Mouse (Mus musculus): ENCODE data around the gene Parp16.
"Not testable (repeated sequence)": the region's sequence is repeated elsewhere in the genome, so short reads cannot be mapped to it uniquely, and the experiment has no call there.

The Parp16 gene

DNA sequence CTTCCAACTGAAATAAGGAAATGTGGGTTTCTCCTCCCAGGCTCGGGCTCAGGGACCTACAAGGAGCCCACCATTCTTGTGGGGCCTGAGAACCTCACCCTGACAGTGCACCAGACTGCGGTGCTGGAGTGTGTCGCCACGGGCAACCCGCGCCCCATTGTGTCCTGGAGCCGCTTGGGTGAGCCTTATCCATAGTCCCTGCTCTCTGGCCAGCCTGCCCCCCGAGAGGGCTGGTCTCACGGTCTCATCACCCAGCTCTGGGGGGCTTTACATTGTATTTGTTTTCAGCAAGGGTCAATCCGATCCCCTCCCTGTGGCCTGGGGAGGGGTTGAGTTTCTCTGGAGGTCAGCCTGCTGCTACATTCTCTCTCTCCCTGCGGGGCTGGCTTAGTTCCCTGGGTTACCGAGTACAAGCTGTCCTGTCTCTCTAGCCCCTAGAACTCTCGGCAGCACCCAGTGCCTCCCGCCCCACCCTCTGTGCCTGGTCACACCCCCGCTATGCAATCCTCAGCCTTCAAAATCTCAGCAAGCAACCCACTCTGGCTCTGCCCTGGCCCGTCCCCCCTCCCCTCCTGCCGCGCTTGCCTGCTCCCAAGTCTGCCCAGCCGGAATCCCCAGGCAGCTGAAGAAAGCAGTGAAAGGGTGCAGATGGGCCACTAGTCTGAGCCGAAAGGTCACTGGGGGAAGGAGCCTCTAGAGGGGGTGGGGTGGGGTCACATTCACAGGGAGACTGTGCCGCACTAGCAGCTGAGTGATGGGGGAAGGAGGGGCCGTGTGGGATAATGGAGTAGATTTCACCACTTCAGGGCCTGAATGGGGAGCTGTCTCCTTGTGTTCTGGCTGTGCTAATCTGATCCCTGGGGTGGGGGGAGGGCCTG is 16.6 kb upstream of the Parp16 start:
- peak; percentile 21 for DNase-seq

DNA sequence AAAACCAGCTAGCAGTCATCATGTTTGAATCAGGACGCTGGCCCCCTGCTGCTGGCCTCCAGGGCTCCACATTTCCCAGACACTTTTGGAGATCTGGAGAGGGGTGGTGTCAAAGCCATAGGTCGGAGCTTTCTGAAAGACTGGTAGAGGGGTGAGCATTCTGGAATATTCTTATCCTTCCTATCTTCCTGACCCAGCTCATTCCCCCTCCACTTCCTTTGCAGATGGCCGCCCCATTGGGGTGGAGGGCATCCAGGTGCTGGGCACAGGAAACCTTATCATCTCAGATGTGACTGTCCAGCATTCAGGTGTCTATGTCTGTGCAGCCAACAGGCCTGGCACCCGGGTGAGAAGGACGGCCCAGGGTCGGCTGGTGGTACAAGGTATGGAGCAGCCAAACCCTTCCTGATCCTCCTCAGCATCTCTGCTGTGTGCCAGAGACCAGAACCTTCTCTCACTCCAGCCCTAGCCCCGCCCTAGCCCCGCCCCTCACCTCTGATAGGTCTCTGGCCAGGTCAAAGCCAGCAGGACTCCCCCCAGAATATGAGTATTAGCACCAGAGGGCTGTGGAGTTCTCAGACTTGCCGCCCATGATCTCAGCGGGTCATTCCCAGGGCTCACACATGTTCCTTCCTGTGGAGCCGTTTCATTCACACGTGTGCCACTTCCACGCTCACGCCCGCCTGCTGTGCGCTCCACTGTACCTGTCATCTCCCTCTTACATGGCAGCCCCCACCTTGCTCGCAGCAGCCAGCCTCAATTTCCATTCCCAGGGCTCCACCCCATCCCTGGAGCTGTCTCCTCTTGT is 15.1 kb upstream of the Parp16 start:
- no peak for DNase-seq

DNA sequence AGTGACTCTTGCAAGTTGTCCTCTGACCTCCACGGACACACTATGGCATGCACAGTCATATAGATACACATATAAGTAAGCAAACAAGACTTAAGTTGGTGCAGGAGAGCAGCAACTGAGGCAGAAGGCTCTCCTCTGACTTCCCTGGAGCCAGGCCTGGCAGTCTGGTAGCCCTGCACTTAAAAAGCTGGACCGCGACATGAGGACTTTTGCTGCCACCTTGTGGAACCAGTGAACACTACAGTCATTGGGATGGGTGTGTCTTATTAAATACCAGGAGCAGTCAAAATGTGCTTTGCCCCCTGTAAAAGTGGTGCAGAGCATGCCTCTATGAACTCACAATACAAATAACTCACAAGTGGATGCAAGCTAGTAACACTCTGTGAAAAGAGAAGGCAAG is 6.6 kb upstream of the Parp16 start:
- peak; percentile 96 for DNase-seq

DNA sequence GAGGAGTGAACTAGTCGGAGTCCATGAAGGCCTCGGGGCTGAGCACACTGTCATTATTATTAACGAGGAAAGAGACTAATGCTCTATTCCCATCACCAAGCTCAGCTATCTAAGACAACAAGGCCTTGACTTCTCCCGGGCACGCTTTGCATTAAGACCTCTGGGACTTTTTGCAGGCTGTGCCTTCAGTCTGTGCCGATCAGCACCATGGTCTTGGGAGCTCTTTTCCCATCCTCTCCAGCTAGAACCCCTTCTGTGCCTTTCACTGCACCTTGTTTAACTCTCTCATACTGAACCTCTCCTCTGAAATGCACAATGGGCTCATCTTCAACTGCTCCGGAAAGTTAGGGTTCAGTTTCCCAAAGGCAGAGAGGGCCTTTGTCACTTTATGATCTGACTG is 4.8 kb upstream of the Parp16 start:
- no peak for DNase-seq

DNA sequence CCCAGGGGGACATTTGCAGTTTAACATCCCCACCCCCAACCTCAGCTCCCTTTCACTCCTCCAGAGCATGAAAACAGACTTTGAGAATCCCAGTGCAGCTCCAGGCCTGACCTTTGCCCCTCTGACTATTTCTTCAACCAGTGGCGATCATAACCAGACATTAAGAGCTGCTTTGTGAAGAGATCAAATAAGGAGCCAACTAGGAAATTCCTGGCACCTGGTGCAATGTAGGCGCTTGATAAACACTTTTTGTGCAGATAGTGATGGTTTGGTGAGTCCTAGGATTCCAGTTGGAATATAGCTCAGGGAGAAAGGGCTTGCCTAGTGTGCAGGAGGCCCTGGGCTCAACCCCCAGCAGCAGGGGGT is 3.8 kb upstream of the Parp16 start:
- DNase-seq: no peak

DNA sequence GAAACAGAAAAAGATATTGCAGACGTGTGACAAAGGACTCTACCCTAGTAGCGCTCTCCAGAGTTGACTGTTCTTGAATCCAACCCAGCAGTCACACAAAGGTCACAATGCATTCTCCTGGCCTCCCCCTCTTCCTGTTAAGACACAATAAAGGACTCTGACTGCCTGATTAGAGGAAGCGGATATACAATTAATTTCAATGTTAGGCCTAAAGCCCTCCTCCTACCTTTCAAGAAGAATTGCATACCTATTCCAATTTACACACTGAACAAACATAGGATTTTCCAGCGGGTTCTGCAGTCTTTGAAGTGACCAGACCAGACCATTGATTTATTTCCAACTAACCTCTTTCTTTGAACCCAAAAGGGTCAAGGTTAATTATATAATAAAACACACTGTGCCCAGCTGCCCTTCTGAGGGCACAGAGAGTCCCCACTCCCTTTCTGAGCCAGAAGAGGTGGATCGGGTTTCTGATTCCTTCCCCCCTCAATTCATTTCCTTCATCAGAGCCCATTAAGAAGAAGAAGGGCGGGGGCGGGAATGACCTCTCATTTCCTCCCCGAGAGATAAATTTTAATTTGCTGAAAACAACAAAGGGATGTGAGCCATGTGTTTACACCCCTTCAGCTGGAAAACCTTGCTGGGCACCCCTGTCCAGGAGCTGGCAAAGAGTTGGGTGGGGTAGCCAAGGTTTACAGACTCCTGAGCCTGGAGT is 3.2 kb upstream of the Parp16 start:
- DNase-seq: peak; percentile 29

DNA sequence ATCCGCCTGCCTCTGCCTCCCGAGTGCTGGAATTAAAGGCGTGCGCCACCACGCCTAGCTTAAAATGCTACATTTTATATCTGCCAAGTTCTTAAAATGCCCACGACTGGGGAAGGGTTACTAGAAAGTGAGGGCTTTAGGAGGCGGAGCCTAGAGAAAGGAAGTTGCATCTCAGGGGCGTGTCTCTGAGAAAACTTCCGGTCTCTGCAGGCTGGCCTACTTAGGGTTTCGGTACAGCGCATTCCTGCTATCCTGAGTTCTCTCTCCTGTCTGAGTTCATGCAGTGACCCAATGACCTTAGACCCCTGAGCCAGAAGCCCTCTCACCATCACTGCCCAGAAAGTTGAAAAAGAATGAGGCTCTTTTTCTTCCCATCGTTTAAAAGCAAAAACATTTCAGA is 1.9 kb upstream of the Parp16 start:
- DNase-seq: peak; percentile 22

DNA sequence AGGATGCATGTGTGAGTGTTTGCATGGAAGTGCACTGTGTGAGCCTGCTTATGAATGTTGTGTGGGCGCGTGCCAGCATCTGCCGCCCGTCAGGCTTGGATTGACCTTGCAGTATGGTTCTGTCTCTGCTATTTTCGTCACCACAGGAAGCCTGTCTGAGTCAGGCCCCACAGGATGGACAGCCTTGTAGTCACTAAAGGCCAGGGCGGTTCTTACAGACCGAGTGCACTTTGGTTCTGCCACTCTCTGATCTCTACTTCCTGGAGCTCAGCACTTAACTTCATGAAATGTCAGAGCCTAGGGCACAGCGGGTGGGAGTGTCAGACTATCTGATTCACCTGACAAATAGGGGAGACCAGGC is 448 bp downstream of the Parp16 start:
- DNase-seq: peak; percentile 64

DNA sequence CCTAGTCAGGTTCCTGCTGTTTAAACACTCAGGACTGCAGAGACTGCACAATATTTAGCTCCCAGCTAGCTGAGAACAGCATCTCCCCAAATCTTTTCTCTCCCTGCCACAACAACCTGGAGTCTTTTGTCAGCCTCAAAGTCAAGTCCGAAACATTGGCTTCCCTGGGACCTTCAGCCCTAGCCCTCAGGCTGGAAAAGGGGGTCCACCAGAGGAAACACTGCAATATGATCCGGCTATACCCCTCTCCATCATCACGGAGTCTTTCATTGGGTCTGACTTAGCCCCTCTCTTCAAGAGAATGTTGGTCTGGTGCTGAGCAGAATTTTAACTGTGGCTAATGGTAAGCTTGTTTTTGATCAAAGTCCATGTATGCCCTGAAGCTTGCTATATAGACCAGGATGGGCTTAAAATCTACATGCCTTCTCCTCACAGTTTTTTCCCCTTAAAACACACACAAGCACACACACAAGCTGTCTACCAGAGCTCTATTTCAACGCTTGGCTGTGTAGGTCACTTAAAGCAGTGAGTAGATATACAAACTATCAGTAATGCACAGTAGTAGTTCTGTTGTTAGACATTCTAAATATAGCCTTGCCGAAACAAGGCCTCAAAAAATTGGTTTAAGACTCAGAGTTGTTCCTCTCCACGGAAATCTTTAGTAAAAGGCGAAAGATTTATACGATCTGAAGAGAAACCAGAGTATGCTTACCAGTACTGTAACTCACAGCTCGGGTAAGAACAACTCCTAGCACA is 1.0 kb downstream of the Parp16 start:
- DNase-seq: no peak

DNA sequence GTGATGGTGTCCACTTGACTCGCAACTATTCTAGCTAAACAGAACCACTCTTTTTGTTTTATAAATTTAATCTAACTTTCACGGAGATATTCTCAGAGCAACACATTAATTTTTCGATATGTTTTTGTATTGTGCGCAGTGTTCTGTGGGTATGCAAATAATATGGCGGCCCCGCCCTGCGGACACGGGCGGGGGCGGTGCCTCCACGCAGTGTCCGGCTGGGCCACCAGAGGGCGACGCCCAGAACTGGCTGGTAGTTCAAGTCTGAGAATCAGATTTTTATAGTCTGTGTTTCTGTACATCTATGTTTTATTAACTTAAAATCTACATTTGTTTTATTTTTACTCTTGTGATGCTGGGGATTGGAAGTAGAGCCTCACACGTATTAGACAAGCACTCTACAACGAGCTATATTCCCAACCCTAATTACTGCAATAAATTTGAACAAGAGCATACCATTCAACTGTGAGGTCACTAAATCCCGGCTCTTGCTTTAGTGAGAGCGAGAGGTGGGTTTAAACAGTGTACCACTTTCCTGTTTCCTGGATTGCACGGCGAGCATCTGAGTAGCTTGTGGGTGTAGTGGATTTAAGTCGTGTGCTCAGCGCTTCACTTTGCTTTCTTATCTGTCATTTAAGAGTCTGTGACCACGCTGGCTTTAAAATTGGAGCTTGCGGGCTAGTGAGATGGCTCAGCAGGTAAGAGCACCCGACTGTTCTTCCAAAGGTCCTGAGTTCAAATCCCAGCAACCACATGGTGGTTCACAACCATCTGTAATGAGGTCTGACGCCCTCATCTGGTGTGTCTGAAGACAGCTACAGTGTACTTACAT is 1.8 kb downstream of the Parp16 start:
- DNase-seq: peak; percentile 97

DNA sequence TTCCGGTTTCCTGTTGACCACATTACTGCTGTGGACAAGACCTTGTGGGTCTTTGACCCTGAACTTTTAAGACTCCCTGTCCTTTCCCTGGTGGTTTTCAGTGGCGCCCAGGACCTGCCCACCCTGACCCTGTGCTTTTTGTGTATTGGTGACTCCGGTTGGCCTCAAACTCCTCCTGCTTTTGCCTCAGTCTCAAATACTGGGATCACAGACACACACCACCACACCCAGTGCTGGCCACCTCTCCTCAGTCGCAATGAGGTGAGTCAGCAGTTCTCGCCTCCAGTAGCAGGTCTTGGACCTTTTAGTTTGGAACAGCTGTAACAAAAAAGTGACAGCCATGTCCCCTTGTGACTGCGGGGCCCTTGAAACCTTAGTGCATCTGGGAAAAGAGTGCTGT is 2.7 kb downstream of the Parp16 start:
- no peak for DNase-seq

DNA sequence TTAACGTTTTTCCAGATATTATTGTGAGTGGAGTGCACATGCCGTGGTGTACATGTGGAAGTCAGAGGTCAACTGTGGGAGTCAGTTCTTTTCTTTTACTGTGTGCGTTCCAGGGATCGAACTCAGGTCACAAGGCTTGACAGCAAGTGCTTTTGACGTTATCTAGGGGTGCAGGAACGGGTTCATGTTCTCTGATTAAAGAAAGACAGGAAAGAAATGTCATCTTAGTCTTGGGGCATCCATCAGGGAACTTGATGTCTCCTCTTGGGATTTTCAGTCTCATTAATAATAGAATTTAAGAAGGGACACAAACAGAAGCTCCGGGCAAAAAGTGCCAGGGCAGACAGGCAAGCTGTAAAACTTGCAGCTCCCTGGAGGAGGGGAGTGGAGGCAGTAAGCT is 4.6 kb downstream of the Parp16 start:
- DNase-seq: no peak

DNA sequence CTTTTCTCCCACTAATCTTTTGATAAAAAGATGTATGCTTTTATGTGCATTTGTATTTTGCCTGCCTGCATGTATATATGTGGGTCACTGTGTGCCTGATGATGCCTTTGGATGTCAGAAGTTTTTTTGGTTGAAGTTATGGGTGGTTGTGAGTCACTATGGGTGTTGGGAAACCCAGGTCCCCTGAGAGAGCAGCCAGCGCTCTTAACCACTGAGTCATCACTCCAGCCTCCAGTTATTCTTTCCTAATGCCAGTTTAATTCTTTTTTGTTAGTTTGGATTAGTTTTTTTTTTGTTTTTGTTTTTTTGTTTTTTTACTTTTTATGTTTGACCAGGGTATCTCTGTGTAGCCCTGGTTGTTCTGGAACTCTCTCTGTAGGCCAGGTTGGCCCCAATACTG is 5.5 kb downstream of the Parp16 start:
- peak; percentile 70 for DNase-seq

DNA sequence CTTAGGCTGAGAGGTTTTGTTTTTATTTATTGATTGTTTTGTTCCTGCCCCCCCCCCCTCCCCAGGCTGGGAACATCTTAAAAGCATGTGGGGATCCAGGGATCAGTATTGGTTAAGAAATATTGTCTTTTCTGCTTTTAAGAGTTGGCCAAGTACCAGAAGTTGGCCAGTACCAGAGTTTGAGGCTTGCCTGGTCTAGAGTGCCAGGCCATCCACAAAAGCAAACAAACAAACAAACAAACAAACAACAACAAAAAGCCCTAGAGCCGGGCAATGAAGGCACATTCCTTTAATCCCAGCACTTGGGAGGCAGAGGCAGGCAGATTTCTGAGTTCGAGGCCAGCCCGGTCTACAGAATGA is 5.8 kb downstream of the Parp16 start:
- DNase-seq: no peak

DNA sequence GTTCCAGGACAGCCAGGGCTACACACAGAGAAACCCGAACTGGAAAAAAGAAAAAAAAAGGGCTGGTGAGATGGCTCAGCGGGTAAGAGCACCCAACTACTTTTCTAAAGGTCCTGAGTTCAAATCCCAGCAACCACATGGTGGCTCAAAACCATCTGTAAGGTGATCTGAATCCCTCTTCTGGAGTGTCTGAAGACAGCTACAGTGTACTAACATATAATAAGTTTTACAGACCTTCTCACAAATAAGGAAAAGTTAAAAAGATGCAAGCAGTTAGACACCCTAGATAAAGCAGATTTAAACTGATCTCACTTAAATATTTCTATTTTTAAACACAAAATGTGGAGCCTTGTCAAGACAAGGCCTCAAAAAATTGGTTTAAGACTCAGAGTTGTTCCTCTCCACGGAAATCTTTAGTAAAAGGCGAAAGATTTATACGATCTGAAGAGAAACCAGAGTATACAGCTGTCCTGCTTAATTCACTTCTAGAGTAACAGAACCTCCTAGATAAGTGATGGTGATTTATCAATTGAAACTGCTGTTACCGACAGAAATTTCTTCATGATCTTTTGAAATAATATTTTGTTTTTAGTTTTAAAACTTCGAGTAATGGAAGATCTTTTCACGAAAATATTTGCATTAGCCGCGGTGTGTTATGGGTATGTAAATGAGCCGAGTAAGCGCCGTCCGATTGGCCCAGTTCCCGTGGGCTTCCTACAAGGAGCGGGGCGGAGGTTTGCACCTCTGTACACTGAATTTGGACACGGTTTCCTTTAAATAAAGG is 6.4 kb downstream of the Parp16 start:
- peak; percentile 94 for DNase-seq

DNA sequence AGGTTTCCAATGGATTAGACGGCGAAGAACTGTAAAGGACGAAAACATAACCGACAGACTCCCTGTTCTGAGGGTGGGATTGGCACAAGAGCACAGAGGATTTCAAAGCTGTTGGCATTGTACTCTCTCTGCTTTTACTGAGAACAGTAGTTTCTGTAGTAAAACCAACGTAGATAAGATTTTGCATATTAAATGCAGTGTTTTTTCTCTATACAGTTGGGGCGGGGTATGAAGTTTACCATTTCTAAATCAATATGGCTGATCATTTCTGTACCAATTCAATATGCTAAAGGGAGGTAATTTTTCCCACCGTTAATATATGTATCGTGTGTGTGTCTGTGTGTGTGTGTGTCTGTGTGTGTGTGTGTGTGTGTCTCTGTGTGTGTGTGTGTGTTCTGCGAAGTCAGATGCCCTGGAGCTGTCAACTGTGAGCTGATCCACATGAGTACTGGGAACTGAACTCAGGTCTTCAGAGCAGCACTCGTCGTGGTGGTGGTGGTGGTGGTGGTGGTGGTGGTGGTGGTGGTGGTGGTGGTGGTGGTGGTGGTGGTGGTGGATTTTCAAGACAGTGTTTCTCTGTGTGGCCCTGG is 7.1 kb downstream of the Parp16 start:
- no peak for DNase-seq

DNA sequence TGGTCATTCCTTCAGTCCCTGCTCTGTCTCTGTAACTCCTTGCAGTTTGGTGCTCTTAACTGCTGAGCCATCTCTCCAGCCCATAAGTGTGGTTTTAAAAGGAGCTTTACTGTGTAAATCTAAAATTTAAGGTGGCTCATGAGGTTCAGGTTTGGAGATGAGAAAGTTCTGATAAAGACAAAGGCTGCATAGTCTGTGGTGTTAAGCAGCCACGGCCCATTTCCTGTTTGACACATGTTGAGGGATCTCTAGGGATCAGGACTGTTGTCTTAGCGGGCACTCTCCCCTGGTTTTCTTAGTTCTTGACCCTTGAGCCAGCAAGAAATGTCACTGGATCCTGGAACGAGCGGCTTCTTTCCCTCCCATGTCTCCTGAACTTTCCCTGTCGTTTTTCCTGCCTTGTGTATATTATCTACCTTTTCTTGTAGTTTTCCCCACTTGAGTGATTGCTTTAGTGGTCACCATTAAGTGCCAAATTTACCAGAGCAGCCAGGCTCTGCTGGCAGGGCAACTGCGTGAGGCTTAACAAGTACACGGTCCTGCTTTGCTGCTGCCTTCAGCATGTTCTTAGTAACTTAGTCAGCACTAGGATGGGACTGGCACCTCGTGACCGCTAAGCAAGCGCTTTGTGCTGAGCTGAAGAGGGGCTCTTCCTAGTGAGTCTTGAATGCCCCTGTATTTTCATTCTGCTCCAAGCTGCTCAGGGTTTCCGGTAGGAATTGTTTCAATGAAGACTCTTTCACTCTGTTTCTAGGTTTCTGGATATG is 10.1 kb downstream of the Parp16 start:
- no peak for DNase-seq

DNA sequence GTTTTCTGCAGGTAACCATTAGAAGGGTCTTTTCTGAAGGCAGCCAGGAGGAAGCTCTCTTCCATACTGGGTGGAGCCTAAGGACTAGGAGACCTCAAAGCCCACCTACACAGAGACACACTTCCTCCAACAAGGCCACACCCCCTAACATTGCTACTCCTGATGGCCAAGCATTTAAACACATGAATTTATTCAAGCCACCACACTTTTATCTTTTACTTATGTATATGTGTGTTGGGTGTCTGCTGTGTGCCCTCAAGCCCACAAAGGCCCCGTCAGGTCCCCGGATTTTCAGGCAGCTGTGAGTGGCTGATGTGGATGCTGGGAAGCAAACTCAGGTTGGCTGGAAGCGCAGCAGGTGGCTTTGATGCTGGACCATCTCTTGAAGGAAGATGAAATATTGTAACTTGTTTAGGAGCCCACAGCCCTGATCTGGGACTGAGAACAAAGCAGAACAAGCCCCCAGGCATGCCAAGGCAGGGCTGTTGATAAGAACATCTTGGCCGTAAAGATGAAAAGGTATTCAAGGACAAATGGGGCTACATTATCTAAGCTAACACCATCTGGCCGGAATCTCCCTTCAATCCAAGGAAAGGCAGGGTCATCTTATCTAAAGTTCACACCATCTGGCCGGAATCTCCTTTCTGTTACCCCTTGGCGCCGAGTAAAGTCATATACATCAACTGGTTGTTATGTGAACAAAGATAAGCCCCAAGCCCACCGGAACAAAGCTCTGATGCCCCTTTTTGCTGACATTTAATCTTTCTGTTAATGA is 12.1 kb downstream of the Parp16 start:
- not testable (repeated sequence) for DNase-seq

Data from lung, postnatal 36 days (tissue).